Mouse (Mus musculus) retina, embryonic 14.5 days (tissue): ENCODE results near the gene Krt17.
"Not testable (repeated sequence)": the region's sequence is repeated elsewhere in the genome, so short reads cannot be mapped to it uniquely, and the experiment has no call there.

Experiments used
- DNase-seq: peaks from one replicate; pipeline ENCODE4 v3.0.0-alpha.2; 2015; ENCODE audit warnings: low spot score

Gene Krt17

GRCm38 (mm10) chr11:100262058-100262980 is 1.5 kb upstream of the Krt17 start:
- DNase-seq, result no peak

DNA sequence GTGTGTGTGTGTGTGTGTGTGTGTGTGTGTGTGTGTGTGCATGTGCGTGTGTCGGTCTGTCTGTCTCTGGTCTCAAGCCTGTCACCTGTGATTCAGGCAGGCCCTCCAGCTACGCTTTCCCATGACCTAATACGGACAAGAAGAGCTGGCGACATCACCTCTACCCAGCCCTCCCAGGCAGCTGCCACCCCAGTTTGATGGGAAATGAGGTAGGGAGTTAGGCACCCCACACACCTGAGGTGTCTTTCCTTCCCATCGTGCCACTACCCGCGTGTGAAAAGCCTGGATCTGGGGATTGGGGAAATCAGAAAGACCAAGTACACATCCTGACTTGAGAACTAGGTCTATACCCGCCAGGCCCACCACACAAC is 391 bp upstream of the Krt17 start:
- no peak for DNase-seq

GRCm38 (mm10) chr11:100259079-100259478 is 1.8 kb downstream of the Krt17 start:
- DNase-seq, result no peak

GRCm38 (mm10) chr11:100257967-100258366 is 2.9 kb downstream of the Krt17 start:
- DNase-seq, result no peak

DNA sequence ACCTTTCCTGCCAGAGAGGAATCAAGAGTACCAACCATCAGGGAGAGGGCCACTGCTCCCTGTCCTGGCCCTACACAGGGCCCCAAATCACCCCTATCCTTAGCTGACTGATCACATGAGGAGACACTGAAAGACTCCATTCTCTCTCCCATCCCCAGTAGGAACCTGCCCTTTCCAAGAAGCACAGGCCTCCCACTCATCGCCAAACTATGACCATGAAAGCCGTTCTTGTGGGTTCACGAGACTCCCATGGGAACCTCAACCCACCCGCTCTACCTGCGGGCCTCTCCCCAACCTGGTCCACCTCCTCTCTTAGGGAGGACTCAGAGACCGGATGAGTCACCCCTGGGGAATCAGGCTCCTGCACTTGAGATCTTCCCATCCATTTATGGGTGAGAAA is 5.3 kb downstream of the Krt17 start:
- no peak for DNase-seq

- DNase-seq, result no peak
Measured at GRCm38 (mm10) chr11:100254360-100255090, 6.3 kb downstream of the Krt17 start.

DNA sequence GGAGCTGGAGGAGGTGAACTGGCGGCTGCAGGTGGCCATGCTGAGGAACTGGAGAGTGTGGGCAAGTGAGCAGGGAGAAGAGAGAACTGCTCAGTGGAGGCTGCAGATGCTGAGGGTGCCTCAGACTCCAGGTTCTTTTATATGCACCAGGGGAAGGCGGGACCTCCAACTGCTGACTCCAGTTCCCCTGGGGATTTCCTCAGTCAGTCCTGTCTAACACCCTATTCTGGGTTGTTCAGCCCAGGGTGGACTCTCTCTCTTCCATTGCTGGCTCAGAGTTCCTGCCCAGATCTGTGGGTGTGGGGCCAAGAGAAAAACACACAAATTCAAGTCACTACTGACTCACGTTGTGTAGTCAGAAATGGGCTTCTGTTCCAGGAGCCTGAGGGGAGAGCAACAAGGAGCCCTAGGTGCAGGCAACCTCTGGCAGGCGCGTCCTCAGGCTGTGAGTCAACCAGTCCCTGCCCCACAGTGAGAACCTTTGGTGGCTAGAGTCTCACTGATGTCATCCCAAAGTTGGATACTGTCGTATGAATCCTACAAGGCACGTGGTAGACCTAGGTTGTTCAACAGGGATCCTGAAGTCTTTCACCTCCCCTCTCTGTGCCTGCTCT is 11.9 kb downstream of the Krt17 start, which contains the start of gene Krt16:
TSS of gene Krt16 (minus strand) at position 51 of the 614 bp plus-strand sequence.
- no peak for DNase-seq

DNA sequence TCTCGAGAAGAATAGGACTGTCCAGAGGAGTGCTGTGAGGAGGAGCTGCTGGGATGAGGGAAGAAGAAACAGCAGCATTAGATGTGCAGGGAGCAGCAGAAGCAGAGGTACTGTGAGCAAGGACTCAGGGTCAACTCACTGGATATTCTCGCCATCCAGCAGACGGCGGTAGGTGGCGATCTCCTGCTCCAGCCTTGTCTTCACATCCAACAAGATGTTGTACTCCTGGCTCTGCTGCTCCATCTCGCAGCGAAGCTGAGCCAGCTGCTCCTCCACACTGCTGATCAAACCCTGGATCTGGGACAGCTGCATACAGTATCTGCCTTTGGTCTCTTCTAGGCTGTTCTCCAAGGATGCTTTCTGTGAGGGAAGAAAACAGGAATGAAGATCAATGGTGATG is 14.4 kb downstream of the Krt17 start:
- DNase-seq, result not testable (repeated sequence)

- DNase-seq, result not testable (repeated sequence)
Measured at GRCm38 (mm10) chr11:100240272-100240671, 20.6 kb downstream of the Krt17 start.

- no peak for DNase-seq
Measured at GRCm38 (mm10) chr11:100221741-100222140, 39.1 kb downstream of the Krt17 start.

DNA sequence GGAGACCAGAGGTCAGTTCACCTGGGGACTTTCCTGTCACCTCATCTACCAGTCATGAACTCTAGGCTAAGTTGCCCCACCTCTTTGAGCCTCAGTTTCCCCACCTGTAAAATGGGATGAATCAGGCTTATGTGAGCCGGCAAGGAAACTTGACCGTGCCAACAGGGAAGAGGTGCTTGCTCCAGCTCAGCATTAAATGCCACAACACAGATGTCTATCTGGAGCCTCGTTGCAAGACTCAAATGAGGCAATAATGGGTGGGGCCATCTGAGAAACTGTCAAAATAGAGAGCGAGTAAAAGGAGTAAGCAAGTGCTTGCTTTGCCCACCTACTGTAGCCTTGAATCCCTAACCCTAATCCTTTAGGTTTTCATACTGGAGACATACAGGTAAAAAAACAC is 41.5 kb downstream of the Krt17 start:
- no peak for DNase-seq

DNA sequence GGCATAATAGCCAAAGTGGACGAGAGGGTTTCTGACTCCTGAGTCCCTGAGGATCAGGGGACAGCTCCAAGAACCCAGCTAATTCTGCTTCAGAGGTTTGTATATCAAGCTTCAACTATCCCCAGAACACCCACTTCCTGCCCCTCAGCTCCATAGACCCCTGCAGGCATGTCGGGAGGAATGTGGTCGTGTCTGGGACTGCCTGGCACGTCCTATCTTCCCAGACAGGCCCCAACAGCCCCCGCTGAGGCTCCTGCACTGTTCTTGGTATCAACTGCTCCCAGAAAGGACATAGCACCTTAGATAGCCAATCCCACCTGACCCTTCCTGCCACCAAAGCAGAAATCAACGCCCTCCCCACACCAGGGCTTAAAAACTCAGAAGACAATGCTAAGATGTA is 52.3 kb downstream of the Krt17 start:
- no peak for DNase-seq

DNA sequence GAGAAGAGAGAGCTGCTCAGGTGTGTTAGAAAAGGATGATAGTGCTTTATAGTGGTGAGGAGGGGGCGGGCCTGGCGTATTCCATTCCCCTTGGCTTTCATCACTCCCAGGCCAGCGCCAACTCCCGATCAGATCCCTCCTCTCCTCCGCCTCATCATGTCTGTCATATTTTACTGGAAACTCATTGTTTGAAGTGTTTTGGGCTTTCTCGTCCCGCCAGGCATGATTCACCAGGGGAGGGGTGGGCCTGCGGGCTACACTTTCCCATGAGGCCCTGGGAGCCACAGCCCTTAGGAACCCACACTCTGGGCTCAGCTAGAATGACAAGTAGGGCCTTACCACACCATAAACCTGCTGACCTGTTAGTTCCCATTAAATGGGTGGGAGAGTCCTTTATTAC is 53.3 kb downstream of the Krt17 start, which contains the start of gene Krt14:
TSS of gene Krt14 (minus strand) at position 51 of the 400 bp plus-strand sequence.
- no peak for DNase-seq
